Mouse (Mus musculus) E14TG2a.4 (cell line): ENCODE data around the gene Gadd45a.

ENCODE experiments used
- CTCF ChIP-seq: conservative IDR thresholded peaks from 2 replicates; pipeline ENCODE4 v1.5.1; 2014; ENCODE audit warnings: low read length
- NANOG ChIP-seq: IDR thresholded peaks from 2 replicates; pipeline ENCODE4 v1.6.1; 2014; ENCODE audit warnings: borderline replicate concordance, low read length, mixed read lengths

- TF ChIP-seq CTCF (no peak), NANOG (no peak)
These were observed 23.1 kb downstream of the Gadd45a start for GRCm38 (mm10) chr6:67013949-67014678.
